Mouse (Mus musculus): ENCODE measurements at regions not wholly inside any gene's neighbourhood (a gene's known extent, or its start where the extent isn't known, plus 50 kb on each side); places are given as distances from the start of the nearest gene placed in this dataset.

- TF ChIP-seq POLR2A (IDR thresholded peaks at IDR 0.05; ENCODE audit: borderline replicate concordance, extremely low read depth, low read depth, low read length): no peak
- no peak for TF ChIP-seq CTCF (IDR thresholded peaks at IDR 0.05; ENCODE audit: insufficient read depth, low read length)
These were observed 853.5 kb downstream of the Adgrl2 start for GRCm38 (mm10) chr3:148136791-148137251.
